Mouse (Mus musculus) MEL (cell line): ENCODE measurements at regions not wholly inside any gene's neighbourhood (a gene's known extent, or its start where the extent isn't known, plus 50 kb on each side); places are given as distances from the start of the nearest gene placed in this dataset.

Experiments used
- DNase-seq: peaks from one replicate; pipeline ENCODE4 v3.0.0; 2011; ENCODE audit warnings: low read depth, low spot score
- H3K27ac ChIP-seq: 2 replicates; pipeline ENCODE4 v1.5.1; 2012; ENCODE audit warnings: low read depth, mild to moderate bottlenecking, control low read depth, low read length, moderate library complexity; ENCODE audit not compliant: control insufficient read depth
- H3K27me3 ChIP-seq, 2 experiments: fragments of 150-350 bp in 1 of 2; sonication (generic) in 1 of 2; 2 replicates each; pipeline ENCODE4 v1.6.1; 2012; ENCODE audit warnings: low read length in 2 of 2, mild to moderate bottlenecking in 2 of 2, improper control_type of control experiment in 1 of 2, moderate library complexity in 1 of 2; ENCODE audit not compliant: insufficient read depth in 2 of 2, control insufficient read depth in 1 of 2
- H3K36me3 ChIP-seq, 2 experiments: 2 replicates each; pipeline ENCODE4 v1.6.1; 2012 to 2014; ENCODE audit warnings: low read length in 2 of 2, improper control_type of control experiment in 1 of 2, inconsistent platforms in 1 of 2, mild to moderate bottlenecking in 1 of 2; ENCODE audit not compliant: insufficient read depth in 2 of 2, control insufficient read depth in 1 of 2
- H3K4me1 ChIP-seq, 2 experiments: fragments of 150-350 bp in 1 of 2; sonication (generic) in 1 of 2; 2 replicates each; pipeline ENCODE4 v1.6.1; 2012; ENCODE audit warnings: low read length in 2 of 2, improper control_type of control experiment in 1 of 2, mild to moderate bottlenecking in 1 of 2; ENCODE audit not compliant: insufficient read depth in 2 of 2, control insufficient read depth in 1 of 2
- H3K4me3 ChIP-seq, 2 experiments: fragments of 150-350 bp in 1 of 2; sonication (generic) in 1 of 2; 2 replicates each; pipeline ENCODE4 v1.5.1; 2012; ENCODE audit warnings: low read depth in 2 of 2, low read length in 2 of 2, mild to moderate bottlenecking in 2 of 2, moderate library complexity in 2 of 2, control low read depth in 1 of 2, improper control_type of control experiment in 1 of 2; ENCODE audit not compliant: control insufficient read depth in 1 of 2, insufficient read depth in 1 of 2
- H3K79me2 ChIP-seq: 2 replicates; pipeline ENCODE4 v1.6.1; 2012; ENCODE audit warnings: mild to moderate bottlenecking, low read length, moderate library complexity; ENCODE audit not compliant: control insufficient read depth, poor library complexity, insufficient read depth
- H3K9ac ChIP-seq: 2 replicates; pipeline ENCODE4 v1.6.1; 2012; ENCODE audit warnings: low read depth, mild to moderate bottlenecking, control low read depth, low read length, moderate library complexity; ENCODE audit not compliant: control insufficient read depth, poor library complexity, severe bottlenecking
- H3K9me3 ChIP-seq: fragments of 150-350 bp; sonication (generic); replicated peaks from 2 replicates; pipeline ENCODE4 v1.6.1; 2012; ENCODE audit warnings: mild to moderate bottlenecking, low read length, improper control_type of control experiment, moderate library complexity; ENCODE audit not compliant: insufficient read depth
- E2F4 ChIP-seq: IDR thresholded peaks from 2 replicates; pipeline ENCODE4 v1.6.1; 2011; ENCODE audit warnings: low read depth, low read length, improper control_type of control experiment, borderline replicate concordance
- ELF1 ChIP-seq: IDR thresholded peaks from 2 replicates; pipeline ENCODE4 v1.6.1; 2014; ENCODE audit warnings: low read depth, mild to moderate bottlenecking, inconsistent platforms, low read length, improper control_type of control experiment, moderate library complexity
- ETS1 ChIP-seq: IDR thresholded peaks from 2 replicates; pipeline ENCODE4 v1.6.1; 2012; ENCODE audit warnings: low read depth, mild to moderate bottlenecking, inconsistent platforms, low read length, improper control_type of control experiment, moderate library complexity
- HCFC1 ChIP-seq: IDR thresholded peaks from 2 replicates; pipeline ENCODE4 v1.6.1; 2012; ENCODE audit warnings: low read depth, mild to moderate bottlenecking, inconsistent platforms, low read length, improper control_type of control experiment, moderate library complexity
- MAX ChIP-seq: IDR thresholded peaks from 2 replicates; pipeline ENCODE4 v1.6.1; 2011; ENCODE audit warnings: low read length, improper control_type of control experiment
- MEF2A ChIP-seq: IDR thresholded peaks from 2 replicates; pipeline ENCODE4 v1.6.1; 2014; ENCODE audit warnings: low read depth, mild to moderate bottlenecking, inconsistent platforms, low read length, improper control_type of control experiment; ENCODE audit not compliant: poor library complexity, insufficient replicate concordance, severe bottlenecking; ENCODE audit errors: extremely low read depth
- MXI1 ChIP-seq: IDR thresholded peaks from 2 replicates; pipeline ENCODE4 v1.6.1; 2011; ENCODE audit warnings: mild to moderate bottlenecking, low read depth, low read length, improper control_type of control experiment
- POLR2A ChIP-seq, 2 experiments: IDR thresholded peaks; 2 replicates each; pipeline ENCODE4 v1.6.1; 2011 to 2012; ENCODE audit warnings: low read length in 2 of 2, mild to moderate bottlenecking in 2 of 2, control low read depth in 1 of 2, improper control_type of control experiment in 1 of 2, low read depth in 1 of 2, moderate library complexity in 1 of 2; ENCODE audit not compliant: control insufficient read depth in 1 of 2, insufficient read depth in 1 of 2, poor library complexity in 1 of 2
- RCOR1 ChIP-seq: IDR thresholded peaks from 2 replicates; pipeline ENCODE4 v1.6.1; 2012; ENCODE audit warnings: low read depth, mild to moderate bottlenecking, inconsistent platforms, low read length, improper control_type of control experiment
- SMC3 ChIP-seq: IDR thresholded peaks from 2 replicates; pipeline ENCODE4 v1.6.1; 2011; ENCODE audit warnings: low read depth, low read length, improper control_type of control experiment
- TAL1 ChIP-seq: IDR thresholded peaks from 2 replicates; pipeline ENCODE4 v1.6.1; 2012; ENCODE audit warnings: mild to moderate bottlenecking, inconsistent platforms, low read length, moderate library complexity, mixed read lengths
- USF2 ChIP-seq, 2 experiments: IDR thresholded peaks; 2 replicates each; pipeline ENCODE4 v1.6.1; 2011 to 2012; ENCODE audit warnings: improper control_type of control experiment in 2 of 2, low read length in 2 of 2, borderline replicate concordance in 1 of 2, inconsistent platforms in 1 of 2, low read depth in 1 of 2, mild to moderate bottlenecking in 1 of 2; ENCODE audit not compliant: insufficient read depth in 1 of 2
- ZC3H11A ChIP-seq: IDR thresholded peaks from 2 replicates; pipeline ENCODE4 v1.6.1; 2012; ENCODE audit warnings: low read depth, mild to moderate bottlenecking, inconsistent platforms, low read length, improper control_type of control experiment
- ZNF384 ChIP-seq: IDR thresholded peaks from 2 replicates; pipeline ENCODE4 v1.6.1; 2012; ENCODE audit warnings: low read depth, mild to moderate bottlenecking, inconsistent platforms, low read length, improper control_type of control experiment

GRCm38 (mm10) chr11:112839721-112840494, 57.9 kb downstream of the Sox9 start:
- TF ChIP-seq RCOR1 (no peak), SMC3 (no peak), MXI1 (no peak), HCFC1 (no peak), MEF2A (no peak), USF2 (IDR thresholded peaks at IDR 0.05; ENCODE audit: borderline replicate concordance in 1 of 2, insufficient read depth in 1 of 2, low read depth in 1 of 2, low read length in 2 of 2) (no peak), ELF1 (no peak)
- no peak for DNase-seq
- H3K4me3 ChIP-seq = no peak overlapping the region
- H3K79me2 ChIP-seq = no peaks in the 10 kb centered on the region
- H3K9me3 ChIP-seq = no peaks in the 10 kb centered on the region
- no peak overlapping the region for H3K27ac ChIP-seq
- H3K36me3 ChIP-seq = no peaks in the 10 kb centered on the region
- no peaks in the 10 kb centered on the region for H3K27me3 ChIP-seq
- no peak overlapping the region for H3K9ac ChIP-seq
- no peaks in the 10 kb centered on the region for H3K4me1 ChIP-seq

DNA sequence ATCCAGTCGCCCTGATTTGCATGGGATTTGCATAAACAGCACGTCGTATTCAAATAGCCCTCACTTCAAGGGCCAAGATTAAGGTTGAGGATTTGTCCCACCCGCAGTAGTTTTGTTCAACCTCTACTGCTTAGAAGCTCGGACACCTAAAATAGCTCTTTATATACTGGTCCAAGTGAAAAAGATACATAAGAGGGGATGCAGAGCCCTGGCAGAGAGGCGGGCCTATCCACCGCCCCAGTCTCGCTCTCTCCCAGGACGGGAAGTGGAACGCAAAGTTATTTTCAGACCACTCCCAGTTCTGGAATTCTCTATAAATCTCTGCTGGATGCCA, 58.4 kb downstream of the Sox9 start:
- H3K4me3 ChIP-seq = no peak overlapping the region
- H3K9me3 ChIP-seq = no peaks in the 10 kb centered on the region
- DNase-seq = no peak
- TF ChIP-seq MXI1 (no peak), ZNF384 (no peak)
- H3K36me3 ChIP-seq = no peaks in the 10 kb centered on the region
- H3K27ac ChIP-seq = no peak overlapping the region
- no peaks in the 10 kb centered on the region for H3K27me3 ChIP-seq
- H3K4me1 ChIP-seq = no peaks in the 10 kb centered on the region
- no peaks in the 10 kb centered on the region for H3K79me2 ChIP-seq
- H3K9ac ChIP-seq = no peak overlapping the region

DNA sequence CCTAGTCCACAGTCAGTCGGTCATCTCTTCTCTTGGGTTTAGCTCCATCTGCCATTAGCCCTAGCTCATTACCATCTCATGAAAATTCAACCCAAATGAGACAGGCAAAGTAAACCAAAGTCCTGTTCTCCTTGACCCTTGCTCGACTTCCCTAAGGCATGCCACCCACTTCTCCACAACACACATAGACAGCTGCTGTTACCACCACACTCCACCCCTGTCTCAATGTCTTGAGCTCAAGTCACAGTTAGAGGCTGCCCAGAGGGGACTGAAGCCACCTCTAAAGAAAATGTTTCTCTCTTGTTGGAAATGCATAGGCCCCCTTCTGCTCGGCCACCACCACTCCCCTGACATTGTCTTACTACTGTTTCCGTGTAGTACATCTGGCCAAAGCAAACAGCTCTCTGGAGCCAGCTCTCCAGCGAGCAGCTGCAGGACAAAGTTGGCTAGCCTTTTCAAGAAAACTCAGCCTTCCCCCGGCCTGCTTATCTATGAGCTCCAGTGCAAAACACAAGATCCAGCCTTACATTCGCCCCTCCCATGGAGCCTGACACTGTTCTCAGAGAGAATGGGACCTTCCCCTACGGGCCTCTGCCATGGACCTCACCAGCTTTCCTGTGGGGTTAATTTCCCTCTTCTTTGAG, 62.4 kb downstream of the Sox9 start:
- Histone ChIP-seq H3K36me3 (no peaks in the 10 kb centered on the region), H3K79me2 (no peaks in the 10 kb centered on the region), H3K27me3 (no peaks in the 10 kb centered on the region), H3K4me1 (no peaks in the 10 kb centered on the region), H3K9ac (no peak overlapping the region), H3K27ac (no peak overlapping the region), H3K4me3 (no peak overlapping the region), H3K9me3 (no peaks in the 10 kb centered on the region)
- TF ChIP-seq E2F4 = no peak
- no peak for TF ChIP-seq POLR2A (IDR thresholded peaks at IDR 0.05; ENCODE audit: control insufficient read depth in 1 of 2, insufficient read depth in 1 of 2, low read depth in 1 of 2, low read length in 2 of 2, poor library complexity in 1 of 2)
- TF ChIP-seq ETS1 = no peak
- TF ChIP-seq ZC3H11A = no peak
- TF ChIP-seq TAL1 = no peak
- no peak for TF ChIP-seq MAX
- DNase-seq = no peak
